Mouse (Mus musculus): ENCODE measurements around the gene Lyzl4. TPM values are rescaled to one million over a fixed set of nuclear protein-coding genes. Genes with fewer than 3 reads are reported as not detected.

Gene Lyzl4
- not detected for polyA plus RNA-seq (2014; fragmentation: Illumina TruSeq; extraction: RNeasy Lipid Tissue Mini Kit (QIAGEN cat#74804); ENCODE audit: low replicate concordance)

DNA sequence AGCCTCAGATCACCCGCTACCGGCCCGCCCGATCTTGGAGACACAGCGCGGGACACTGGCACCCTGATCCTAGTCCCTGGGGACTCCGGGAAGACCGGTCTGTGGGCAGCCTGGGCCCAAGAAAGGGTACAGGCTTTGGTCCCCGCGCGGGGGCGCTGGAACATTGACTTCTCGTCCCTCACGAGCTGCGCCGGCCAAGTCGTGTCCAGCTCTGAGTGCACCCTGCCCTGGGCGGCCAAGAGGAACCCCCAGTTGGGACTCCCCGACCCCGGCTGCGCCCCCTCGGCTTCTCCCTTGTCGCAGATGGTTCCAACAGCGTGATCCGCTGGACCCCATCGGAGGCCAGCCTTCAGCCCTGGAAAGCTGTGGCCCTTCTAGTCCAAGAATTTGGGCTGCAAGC lies at the start of gene Lyzl4:
Gene Lyzl4 (minus strand): TSS at position 96 of the 400 bp plus-strand sequence.

DNA sequence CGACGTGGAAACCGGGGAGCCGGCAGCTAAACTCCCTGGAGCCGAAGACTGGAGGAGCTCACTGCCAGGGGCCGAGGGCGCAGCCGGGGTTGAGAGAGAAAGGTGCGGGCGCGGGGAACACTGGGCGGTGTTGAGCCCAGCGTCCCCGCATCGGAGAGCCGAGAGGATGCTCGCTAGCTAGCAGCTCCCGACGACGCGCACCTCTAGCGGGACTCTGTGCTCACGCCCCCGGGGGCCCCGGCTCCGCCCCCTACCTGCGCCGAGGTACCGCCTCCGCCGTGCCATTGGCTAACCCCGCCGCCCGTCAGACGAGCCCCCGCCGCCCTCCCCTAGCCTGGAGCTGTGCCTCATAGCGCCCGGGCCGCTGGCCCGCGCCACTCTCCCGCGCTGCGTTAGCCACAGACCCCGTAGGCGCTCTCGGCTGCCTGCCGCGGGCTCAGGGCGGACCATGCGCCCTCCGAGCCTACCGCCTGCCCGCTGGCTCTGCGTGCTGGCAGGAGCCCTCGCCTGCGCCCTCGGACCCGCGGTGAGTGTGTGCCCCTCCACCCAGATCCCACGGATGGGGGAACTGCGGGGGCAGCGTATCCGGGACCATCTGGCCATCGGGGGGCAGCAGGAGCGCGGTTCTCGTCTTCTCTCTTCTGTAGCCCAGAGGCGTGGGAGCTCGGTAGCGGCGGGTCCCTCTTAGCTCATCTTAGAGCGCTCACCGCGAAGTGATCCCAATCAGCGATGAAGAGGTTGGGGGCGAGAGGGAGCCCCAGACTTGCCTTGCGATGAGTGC lies 695 bp upstream of the Lyzl4 start, which contains the start of gene Vipr1:
Gene Vipr1 (plus strand): TSS at position 316 of the 781 bp plus-strand sequence.

Other genes with a start within 250 kb of the Lyzl4 start
- gene Cck, start 146.4 kb downstream of the Lyzl4 start, polyA plus RNA-seq (2014; fragmentation: Illumina TruSeq; extraction: RNeasy Lipid Tissue Mini Kit (QIAGEN cat#74804); ENCODE audit: low replicate concordance), result 15.9 TPM
- gene Vipr1, start 620 bp upstream of the Lyzl4 start, polyA plus RNA-seq (2014; fragmentation: Illumina TruSeq; extraction: RNeasy Lipid Tissue Mini Kit (QIAGEN cat#74804); ENCODE audit: low replicate concordance), result 25.4 TPM
- 42.7 TPM for gene Sec22c, start 63.4 kb upstream of the Lyzl4 start, polyA plus RNA-seq (2014; fragmentation: Illumina TruSeq; extraction: RNeasy Lipid Tissue Mini Kit (QIAGEN cat#74804); ENCODE audit: low replicate concordance)
- gene Ss18l2, start 68.2 kb upstream of the Lyzl4 start, polyA plus RNA-seq (2014; fragmentation: Illumina TruSeq; extraction: RNeasy Lipid Tissue Mini Kit (QIAGEN cat#74804); ENCODE audit: low replicate concordance), result 47.5 TPM
- gene Nktr, start 77.1 kb upstream of the Lyzl4 start, polyA plus RNA-seq (2014; fragmentation: Illumina TruSeq; extraction: RNeasy Lipid Tissue Mini Kit (QIAGEN cat#74804); ENCODE audit: low replicate concordance), result 212 TPM
- 0.11 TPM for gene Zfp651, start 117.2 kb upstream of the Lyzl4 start, polyA plus RNA-seq (2014; fragmentation: Illumina TruSeq; extraction: RNeasy Lipid Tissue Mini Kit (QIAGEN cat#74804); ENCODE audit: low replicate concordance)
- not detected for gene Klhl40, start 135.5 kb upstream of the Lyzl4 start, polyA plus RNA-seq (2014; fragmentation: Illumina TruSeq; extraction: RNeasy Lipid Tissue Mini Kit (QIAGEN cat#74804); ENCODE audit: low replicate concordance)
- gene Hhatl, start 150.4 kb upstream of the Lyzl4 start, polyA plus RNA-seq (2014; fragmentation: Illumina TruSeq; extraction: RNeasy Lipid Tissue Mini Kit (QIAGEN cat#74804); ENCODE audit: low replicate concordance), result not detected
- gene Ccdc13, start 197.4 kb upstream of the Lyzl4 start, polyA plus RNA-seq (2014; fragmentation: Illumina TruSeq; extraction: RNeasy Lipid Tissue Mini Kit (QIAGEN cat#74804); ENCODE audit: low replicate concordance), result not detected
- gene Higd1a, start 216.3 kb upstream of the Lyzl4 start, polyA plus RNA-seq (2014; fragmentation: Illumina TruSeq; extraction: RNeasy Lipid Tissue Mini Kit (QIAGEN cat#74804); ENCODE audit: low replicate concordance), result 57.2 TPM

Data from small intestine, adult 10 weeks (tissue).